Mouse (Mus musculus): Measurements from ENCODE around the gene Pgd. TPM values are rescaled to one million over a fixed set of nuclear protein-coding genes. Genes with fewer than 3 reads are reported as not detected.
A peak's percentile ranks its signal among the peaks of the same experiment; 100 is the strongest.
"Not testable (repeated sequence)": the region's sequence is repeated elsewhere in the genome, so short reads cannot be mapped to it uniquely, and the experiment has no call there.

Pgd gene
- polyA plus RNA-seq, 1 experiment from 2014 or later = 129 TPM

- Histone ChIP-seq H3K36me3 (peaks cover 52% of the 10 kb centered on the region), H3K4me2 (no peak overlapping the region), H3K9me3 (replicated peaks) (no peaks in the 10 kb centered on the region), H3K9ac (no peak overlapping the region), H3K27ac (no peak overlapping the region), H3K27me3 (no peaks in the 10 kb centered on the region), H3K4me3 (replicated peaks) (no peak overlapping the region), H3K4me1 (peaks cover 11% of the 10 kb centered on the region)
- WGBS = 91% methylated on average over 23 of the region's 23 CpGs
- no peak for ATAC-seq (replicated peaks; ENCODE audit: low FRiP score)
Observed at GRCm38 (mm10) chr4:149131021-149131752, 35.4 kb downstream of the Pgd start.

DNA sequence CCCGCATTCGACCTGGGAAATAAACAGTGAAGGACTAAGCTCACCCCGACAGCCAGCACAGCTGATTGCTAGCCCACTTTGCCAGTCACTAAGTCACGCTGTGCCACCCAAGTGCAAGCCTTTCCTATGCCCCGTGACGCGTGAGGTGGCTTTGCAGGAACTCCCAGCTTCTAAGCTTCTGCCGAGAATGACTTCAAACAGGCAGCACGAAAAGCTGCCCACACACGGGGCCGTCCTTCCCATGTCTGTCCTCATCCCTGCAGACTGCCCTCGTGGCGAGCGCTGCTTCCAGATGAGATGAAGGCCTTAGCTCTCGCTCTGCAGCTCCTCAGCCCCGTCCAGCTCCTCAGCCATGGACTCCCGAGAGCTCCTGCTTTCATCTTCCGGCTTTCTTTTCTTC, 38.1 kb downstream of the Pgd start:
- H3K36me3 ChIP-seq = peaks cover 52% of the 10 kb centered on the region
- H3K4me1 ChIP-seq = peaks cover 12% of the 10 kb centered on the region
- no peak overlapping the region for H3K4me2 ChIP-seq
- H3K9me3 ChIP-seq (replicated peaks) = no peaks in the 10 kb centered on the region
- WGBS = 85% methylated on average over 18 of the region's 18 CpGs
- H3K4me3 ChIP-seq (replicated peaks) = no peak overlapping the region
- no peak overlapping the region for H3K27ac ChIP-seq
- no peaks in the 10 kb centered on the region for H3K27me3 ChIP-seq
- no peak overlapping the region for H3K9ac ChIP-seq
- no peak for ATAC-seq (replicated peaks; ENCODE audit: low FRiP score)

DNA sequence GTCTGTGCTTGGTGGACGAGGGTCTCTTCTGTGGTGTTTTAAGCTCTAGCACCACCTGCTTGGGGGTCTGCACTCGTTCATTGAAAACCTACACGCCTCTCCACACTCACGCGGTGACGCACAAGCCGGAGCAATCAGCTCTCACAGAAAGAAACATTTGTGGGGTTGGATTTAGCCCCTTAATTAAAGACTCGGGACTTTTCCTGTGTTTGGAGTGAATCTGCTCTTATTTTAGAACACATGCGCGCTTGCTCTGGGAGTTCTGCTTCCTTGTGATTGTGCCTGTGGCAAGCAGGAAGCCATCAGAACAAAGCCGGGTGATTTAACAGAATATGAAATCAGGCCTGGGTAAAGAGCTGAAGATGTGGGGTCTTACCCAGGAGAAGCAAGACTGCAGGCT, 39.9 kb downstream of the Pgd start, which contains the start of gene Cort:
Cort (minus strand) TSS at position 101 of the 400 bp plus-strand sequence.
- H3K36me3 ChIP-seq = peaks cover 50% of the 10 kb centered on the region
- H3K9ac ChIP-seq = no peak within 1 kb of the TSS
- H3K27me3 ChIP-seq = no peaks in the 10 kb centered on the region
- H3K27ac ChIP-seq = peak within 1 kb of the TSS; percentile 19; the same call in 1 of the 2 replicates
- ATAC-seq (replicated peaks; ENCODE audit: low FRiP score) = no peak
- H3K9me3 ChIP-seq (replicated peaks) = no peaks in the 10 kb centered on the region
- H3K4me2 ChIP-seq = no peak within 1 kb of the TSS
- peaks cover 12% of the 10 kb centered on the region for H3K4me1 ChIP-seq
- WGBS = 81% methylated on average over 11 of the region's 11 CpGs
- no peak within 1 kb of the TSS for H3K4me3 ChIP-seq (replicated peaks)

DNA sequence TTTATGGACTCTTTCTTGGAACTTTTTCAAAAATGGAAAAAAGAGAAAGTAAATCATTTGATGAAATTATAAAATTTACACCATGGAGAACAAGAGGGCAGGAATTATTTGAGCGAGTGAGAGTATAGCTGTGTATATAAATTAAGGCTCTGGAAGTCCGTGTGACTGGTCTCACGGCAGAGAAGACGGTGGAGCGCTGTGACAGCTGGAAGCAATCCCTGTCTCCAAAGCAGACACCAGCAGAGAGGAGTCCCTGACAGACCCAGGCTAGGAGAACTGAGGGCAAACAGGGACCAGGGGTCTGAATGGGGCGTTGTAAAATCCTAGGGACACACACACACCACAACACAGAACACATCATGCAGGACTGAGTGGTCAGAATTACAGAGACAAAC, 40.5 kb downstream of the Pgd start:
- peak; percentile 61; the same call in 1 of the 2 replicates for ATAC-seq (replicated peaks; ENCODE audit: low FRiP score)
- WGBS = 48% methylated on average over 6 of the region's 6 CpGs
- H3K4me1 ChIP-seq = peaks cover 12% of the 10 kb centered on the region

DNA sequence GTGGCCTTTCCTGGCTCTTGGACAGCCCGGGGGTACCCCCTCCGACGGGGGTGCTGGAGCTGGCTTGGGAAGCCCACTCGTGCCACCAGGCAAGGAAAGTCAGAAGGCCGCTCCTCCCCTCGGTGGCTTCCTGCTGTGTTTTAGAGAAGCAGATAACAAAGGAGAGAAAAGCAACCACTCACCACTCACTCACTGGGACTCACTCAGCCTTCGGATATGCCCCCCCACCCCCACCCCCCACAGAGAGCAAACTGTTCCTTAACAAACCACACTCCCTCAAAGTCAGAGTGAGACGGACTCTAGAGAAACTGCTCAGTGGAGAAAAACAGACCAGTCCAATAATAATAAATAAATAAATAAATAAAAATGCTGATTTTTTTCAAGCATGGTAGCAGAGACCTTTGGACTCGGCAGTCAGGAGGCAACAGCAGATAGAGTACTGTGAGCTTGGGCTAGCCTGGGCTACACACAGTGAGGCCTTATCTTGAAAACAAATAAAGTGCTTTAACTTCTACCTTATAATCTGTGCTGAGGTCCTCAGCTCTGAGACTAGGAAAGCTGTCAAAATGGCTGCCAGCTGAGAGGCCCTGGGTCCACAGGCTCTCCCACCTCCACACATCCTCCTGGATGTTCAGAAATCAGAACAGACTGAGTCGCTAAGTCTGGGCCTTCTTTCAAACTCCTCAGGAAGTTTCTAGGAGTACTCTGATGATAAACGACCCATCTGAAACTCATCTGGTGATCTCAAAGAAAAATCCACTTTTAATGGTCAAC, 41.0 kb downstream of the Pgd start:
- 65% methylated on average over 11 of the region's 11 CpGs for WGBS
- H3K36me3 ChIP-seq = peaks cover 38% of the 10 kb centered on the region
- H3K27ac ChIP-seq = no peak overlapping the region
- no peak overlapping the region for H3K4me2 ChIP-seq
- 0 out of 2 replicates have a peak, but pooled peaks have one; percentile 12 for ATAC-seq (replicated peaks; ENCODE audit: low FRiP score)
- peaks cover 12% of the 10 kb centered on the region for H3K4me1 ChIP-seq
- H3K9me3 ChIP-seq (replicated peaks) = no peaks in the 10 kb centered on the region
- no peak overlapping the region for H3K9ac ChIP-seq
- H3K4me3 ChIP-seq (replicated peaks) = no peak overlapping the region
- no peaks in the 10 kb centered on the region for H3K27me3 ChIP-seq

More for the DNA sequence above, 40.5 kb downstream of the Pgd start:
- peaks cover 44% of the 10 kb centered on the region for H3K36me3 ChIP-seq
- H3K27ac ChIP-seq = peak overlapping the region; percentile 19; the same call in 1 of the 2 replicates
- H3K27me3 ChIP-seq = no peaks in the 10 kb centered on the region
- H3K9ac ChIP-seq = no peak overlapping the region
- H3K4me2 ChIP-seq = no peak overlapping the region
- H3K9me3 ChIP-seq (replicated peaks) = no peaks in the 10 kb centered on the region
- H3K4me3 ChIP-seq (replicated peaks) = no peak overlapping the region

GRCm38 (mm10) chr4:149123432-149123831, 43.1 kb downstream of the Pgd start:
- H3K4me2 ChIP-seq = no peak overlapping the region
- no peak overlapping the region for H3K9ac ChIP-seq
- no peaks in the 10 kb centered on the region for H3K27me3 ChIP-seq
- H3K4me3 ChIP-seq (replicated peaks) = no peak overlapping the region
- 82% methylated on average over 5 of the region's 5 CpGs for WGBS
- H3K36me3 ChIP-seq = peaks cover 20% of the 10 kb centered on the region
- no peak for ATAC-seq (replicated peaks; ENCODE audit: low FRiP score)
- H3K9me3 ChIP-seq (replicated peaks) = no peaks in the 10 kb centered on the region
- H3K4me1 ChIP-seq = peaks cover 12% of the 10 kb centered on the region
- H3K27ac ChIP-seq = no peak overlapping the region

DNA sequence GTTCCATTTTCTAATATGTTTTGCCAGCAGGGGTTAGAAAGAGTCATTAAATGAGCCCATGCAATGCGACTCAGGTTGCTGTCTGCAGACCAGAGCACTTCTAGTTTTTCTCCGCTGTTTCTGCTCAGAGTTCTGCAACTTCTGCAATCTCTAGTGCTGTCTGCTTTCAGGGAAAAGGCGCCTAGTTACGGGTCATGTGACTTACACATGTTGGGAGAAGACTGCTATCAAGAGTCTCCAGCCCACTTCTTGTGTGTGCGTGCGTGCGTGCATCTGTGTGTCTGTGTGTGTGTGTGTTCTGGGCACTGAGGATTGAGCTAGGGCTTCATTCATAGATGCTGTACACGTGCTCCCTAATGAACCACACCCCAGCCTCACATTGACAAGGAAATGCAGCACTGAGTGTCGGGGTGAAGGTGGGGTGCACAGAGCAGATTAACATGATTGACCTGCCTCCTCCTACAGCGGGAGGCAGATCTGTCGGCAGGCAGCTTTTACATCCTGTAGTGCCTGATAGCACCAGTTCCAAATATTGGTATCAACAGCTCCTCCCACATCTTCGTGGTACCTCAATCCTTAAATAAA, 46.5 kb downstream of the Pgd start:
- not testable (repeated sequence) for H3K27ac ChIP-seq; H3K9me3 ChIP-seq (replicated peaks); H3K36me3 ChIP-seq; H3K4me2 ChIP-seq; H3K9ac ChIP-seq; H3K4me3 ChIP-seq (replicated peaks); H3K27me3 ChIP-seq; ATAC-seq (replicated peaks; ENCODE audit: low FRiP score); H3K4me1 ChIP-seq
- 87% methylated on average over 12 of the region's 12 CpGs for WGBS

DNA sequence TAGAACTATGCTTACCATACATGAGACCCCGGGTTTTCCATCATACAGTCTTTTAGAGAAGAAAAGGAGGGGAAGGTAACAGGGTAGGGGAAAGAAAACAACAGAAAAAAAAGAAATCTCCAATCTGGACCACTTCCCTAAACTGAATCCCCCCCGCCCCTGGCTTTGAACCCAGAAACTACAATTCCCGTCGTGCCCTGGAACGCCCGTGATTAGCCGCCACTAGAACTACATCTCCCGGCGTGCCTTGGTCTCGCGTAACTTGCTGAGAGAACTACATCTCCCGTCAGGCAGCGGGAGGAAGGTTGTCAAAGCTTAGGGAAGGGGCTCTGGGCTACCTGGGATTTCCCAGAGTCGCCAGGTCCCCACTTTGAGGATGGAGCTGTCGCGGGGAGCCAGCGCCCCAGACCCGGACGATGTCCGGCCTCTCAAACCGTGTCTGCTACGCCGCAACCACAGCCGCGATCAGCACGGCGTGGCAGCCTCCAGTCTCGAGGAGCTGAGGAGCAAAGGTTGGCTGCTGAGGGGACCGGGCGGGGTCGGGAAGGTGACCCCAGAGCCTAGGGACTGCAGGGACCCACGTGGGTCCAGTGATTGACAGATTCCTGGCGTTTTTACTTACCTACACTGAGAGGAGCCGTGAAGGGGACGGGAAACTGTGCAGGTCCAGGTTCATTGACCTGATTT, 62.6 kb downstream of the Pgd start, which contains the start of gene Dffa:
Dffa (plus strand) TSS at position 272 of the 687 bp plus-strand sequence.
- under 1% methylated on average over 35 of the region's 35 CpGs for WGBS
- peak; percentile 81 for ATAC-seq (replicated peaks; ENCODE audit: low FRiP score)

GRCm38 (mm10) chr4:149101456-149101855, 65.1 kb downstream of the Pgd start:
- no peak for ATAC-seq (replicated peaks; ENCODE audit: low FRiP score)
- Histone ChIP-seq H3K9ac (no peak overlapping the region), H3K4me1 (peaks cover 31% of the 10 kb centered on the region), H3K27ac (no peak overlapping the region), H3K27me3 (no peaks in the 10 kb centered on the region), H3K9me3 (replicated peaks) (no peaks in the 10 kb centered on the region), H3K4me3 (replicated peaks) (no peak overlapping the region), H3K36me3 (peaks cover 5% of the 10 kb centered on the region), H3K4me2 (no peak overlapping the region)
- 81% methylated on average over 3 of the region's 3 CpGs for WGBS

More for the DNA sequence above, 62.6 kb downstream of the Pgd start, which contains the start of gene Dffa:
- Histone ChIP-seq H3K27ac (no peak within 1 kb of the TSS; the same call in 1 of the 2 replicates), H3K27me3 (no peaks in the 10 kb centered on the region), H3K4me1 (peaks cover 12% of the 10 kb centered on the region), H3K9me3 (replicated peaks) (no peaks in the 10 kb centered on the region), H3K4me3 (replicated peaks) (peak within 1 kb of the TSS; percentile 63), H3K4me2 (peak within 1 kb of the TSS; percentile 80), H3K9ac (peak within 1 kb of the TSS; percentile 77), H3K36me3 (peaks cover 26% of the 10 kb centered on the region)

DNA sequence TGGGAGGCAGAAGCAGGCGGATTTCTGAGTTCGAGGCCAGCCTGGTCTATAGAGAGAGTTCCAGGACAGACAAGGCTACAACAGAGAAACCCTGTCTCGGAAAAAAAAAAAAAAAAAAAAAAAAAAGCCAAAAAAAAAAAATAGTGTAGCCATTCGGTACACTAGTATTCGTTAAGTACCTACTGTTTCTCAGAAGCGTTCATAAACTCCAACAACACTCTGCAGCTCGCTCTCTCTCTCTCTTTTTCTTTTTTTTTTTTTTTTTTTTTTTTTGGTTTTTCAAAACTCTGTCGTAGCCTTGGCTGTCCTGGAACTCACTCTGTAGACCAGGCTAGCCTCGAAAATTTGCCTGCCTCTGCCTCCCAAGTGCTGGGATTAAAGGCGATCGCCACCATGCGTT, 66.1 kb downstream of the Pgd start:
- not testable (repeated sequence) for H3K4me2 ChIP-seq; H3K4me3 ChIP-seq (replicated peaks); H3K36me3 ChIP-seq; ATAC-seq (replicated peaks; ENCODE audit: low FRiP score); H3K27ac ChIP-seq; H3K9ac ChIP-seq; H3K27me3 ChIP-seq; H3K9me3 ChIP-seq (replicated peaks)
- 86% methylated on average over 12 of the region's 12 CpGs for WGBS
- peaks cover 31% of the 10 kb centered on the region for H3K4me1 ChIP-seq

Data from kidney, embryonic 15.5 days (tissue).